Comparison of ENCODE assay signal across 14 mouse cellular contexts in genomic region chr5:147910807-147911509, GRCm38 (mm10). TPM values are rescaled to one million over a fixed set of nuclear protein-coding genes. Genes with fewer than 3 reads are reported as not detected.
DNase-seq lines count a peak whose midpoint lies in the region; ATAC-seq and TF ChIP-seq lines count a peak whose summit lies in the region.
"Had no signal": no experiment of that assay in that cellular context is flagged by ENCODE, and none has a peak within 500 bp of the region (broad histone marks: within the 10 kb centered on the region; RNA-seq: fewer than 3 reads in every experiment).

No protein-coding gene starts in this region.

- H3K9me3 ChIP-seq in forebrain, embryonic 16.5 days (ENCODE audit: control insufficient read depth, low read length), result no peaks in the 10 kb centered on the region
- H3K9me3 ChIP-seq: midbrain, embryonic 10.5 days; neural tube, embryonic 12.5 days had no signal

- peak; percentile 34; the same call in 1 of the 2 replicates for TF ChIP-seq CTCF in kidney, adult 2 months (conservative IDR thresholded peaks at IDR 0.05; ENCODE audit: insufficient read depth, insufficient read length, low read depth, low read length)
- TF ChIP-seq CTCF in brain, embryonic 14.5 days (IDR thresholded peaks at IDR 0.05; ENCODE audit: borderline replicate concordance, extremely low read depth, insufficient read depth, insufficient read length), result peak; percentile 14; the same call in 1 of the 2 replicates
- TF ChIP-seq CTCF in small intestine, adult 2 months (IDR thresholded peaks at IDR 0.05; ENCODE audit: extremely low read depth, insufficient read length, insufficient replicate concordance, low read depth, low read length), result peak; percentile 50; the same call in 1 of the 2 replicates

- no peak overlapping the region for H3K27ac ChIP-seq in kidney, adult 2 months (ENCODE audit: insufficient read depth, low read depth, low read length)
- H3K27ac ChIP-seq in small intestine, adult 2 months (ENCODE audit: insufficient read depth, low read depth, low read length), result peak overlapping the region; percentile 74
- H3K27ac ChIP-seq in forebrain, embryonic 16.5 days (ENCODE audit: low read length), result no peak overlapping the region
- H3K27ac ChIP-seq: hindbrain, embryonic 13.5 days; midbrain, embryonic 10.5 days; neural tube, embryonic 12.5 days had no signal

- H3K27me3 ChIP-seq in kidney, adult 2 months (replicated peaks; ENCODE audit: control insufficient read depth, insufficient read depth, low read length), result no peaks in the 10 kb centered on the region
- H3K27me3 ChIP-seq in small intestine, adult 2 months (ENCODE audit: control insufficient read depth, insufficient read depth, low read length), result no peaks in the 10 kb centered on the region
- H3K27me3 ChIP-seq in forebrain, embryonic 16.5 days (replicated peaks; ENCODE audit: control insufficient read depth, insufficient read depth, low read length), result no peaks in the 10 kb centered on the region
- H3K27me3 ChIP-seq: hindbrain, embryonic 13.5 days; neural tube, embryonic 12.5 days had no signal

- H3K36me3 ChIP-seq in kidney, adult 2 months (ENCODE audit: control insufficient read depth, insufficient read depth, low read length), result no peaks in the 10 kb centered on the region
- H3K36me3 ChIP-seq in small intestine, adult 2 months (ENCODE audit: control insufficient read depth, insufficient read depth, low read length), result no peaks in the 10 kb centered on the region
- H3K36me3 ChIP-seq in forebrain, embryonic 16.5 days (ENCODE audit: control insufficient read depth, insufficient read depth), result no peaks in the 10 kb centered on the region
- H3K36me3 ChIP-seq: hindbrain, embryonic 13.5 days; midbrain, embryonic 10.5 days; neural tube, embryonic 12.5 days had no signal

- H3K4me3 ChIP-seq in kidney, adult 2 months (ENCODE audit: insufficient read depth, low read depth, low read length), result no peak overlapping the region
- no peak overlapping the region for H3K4me3 ChIP-seq in small intestine, adult 2 months (ENCODE audit: low read depth, low read length)
- no peak overlapping the region for H3K4me3 ChIP-seq in forebrain, embryonic 16.5 days (replicated peaks; ENCODE audit: low read length)
- H3K4me3 ChIP-seq: hindbrain, embryonic 13.5 days; midbrain, embryonic 10.5 days; neural tube, embryonic 12.5 days had no signal

- no peak overlapping the region for H3K9ac ChIP-seq in forebrain, embryonic 16.5 days (replicated peaks; ENCODE audit: low read depth, low read length)
- H3K9ac ChIP-seq: hindbrain, embryonic 13.5 days; neural tube, embryonic 12.5 days had no signal

- no peak for ATAC-seq in forebrain, embryonic 16.5 days

- DNase-seq in kidney, adult 2 months, result no peak
- DNase-seq in kidney, postnatal 25 days, result no peak
- DNase-seq in right cerebral cortex, postnatal 4 days, result peak; percentile 4
- DNase-seq in right cerebral cortex, postnatal 36 days (ENCODE audit: low spot score in 2 of 2), result no peak
- no peak for DNase-seq in brain, embryonic 14.5 days (ENCODE audit: low read depth)
- DNase-seq in urinary bladder, postnatal 4 days (ENCODE audit: low spot score in 2 of 2), result no peak
- DNase-seq: kidney, postnatal 14 days; left cerebral cortex, postnatal 4 days; right cerebral cortex, postnatal 14 days had no signal

- TF ChIP-seq POLR2A in kidney, adult 2 months (IDR thresholded peaks at IDR 0.05; ENCODE audit: low read depth, low read length), result no peak
- TF ChIP-seq POLR2A in brain, embryonic 14.5 days (IDR thresholded peaks at IDR 0.05; ENCODE audit: borderline replicate concordance, extremely low read depth, insufficient read depth, insufficient read length, poor library complexity, severe bottlenecking), result no peak
- TF ChIP-seq POLR2A in small intestine, adult 2 months (IDR thresholded peaks at IDR 0.05; ENCODE audit: low read depth, low read length), result no peak

- 78% methylated on average over 12 of the region's 12 CpGs for WGBS in kidney, adult 2 months
- WGBS in small intestine, adult 2 months, result 46% methylated on average over 12 of the region's 12 CpGs
- WGBS in forebrain, embryonic 16.5 days, result 90% methylated on average over 12 of the region's 12 CpGs

- H3K4me2 ChIP-seq in forebrain, embryonic 16.5 days (ENCODE audit: low read length), result no peak overlapping the region
- H3K4me2 ChIP-seq: hindbrain, embryonic 13.5 days; neural tube, embryonic 12.5 days had no signal

- H3K4me1 ChIP-seq in kidney, adult 2 months (ENCODE audit: control insufficient read depth, insufficient read depth, low read length), result peaks cover 9% of the 10 kb centered on the region
- peaks cover 21% of the 10 kb centered on the region for H3K4me1 ChIP-seq in small intestine, adult 2 months (ENCODE audit: control insufficient read depth, insufficient read depth, insufficient read length, low read length)
- no peaks in the 10 kb centered on the region for H3K4me1 ChIP-seq in forebrain, embryonic 16.5 days (replicated peaks; ENCODE audit: control insufficient read depth, insufficient read depth, low read length)
- H3K4me1 ChIP-seq: hindbrain, embryonic 13.5 days; neural tube, embryonic 12.5 days had no signal

RNA-seq across cellular contexts. Expression of gene Slc46a3, which starts 16.3 kb away (rescaled TPM):
- polyA plus RNA-seq in kidney, adult 2 months (2012; rRNA removed), result 36.9 and 48.5 TPM in 2 replicates
- 4.5 and 6.5 TPM in 2 replicates for polyA plus RNA-seq in brain, embryonic 14.5 days (2012; rRNA removed)
- 83.8 and 259 TPM in 2 replicates for polyA plus RNA-seq in small intestine, adult 2 months (2012; rRNA removed)
- polyA plus RNA-seq in forebrain, embryonic 16.5 days (2015; fragmentation: Nextera tagmentation; extraction: Ambion mirVana), result 4.7 and 5.9 TPM in 2 replicates

RNA-seq across cellular contexts. Expression of gene Mtus2, which starts 46.2 kb away (rescaled TPM):
- 0.80 and 0.98 TPM in 2 replicates for polyA plus RNA-seq in kidney, adult 2 months (2012; rRNA removed)
- polyA plus RNA-seq in brain, embryonic 14.5 days (2012; rRNA removed), result 13.2 and 28.8 TPM in 2 replicates
- 1.8 and 3.9 TPM in 2 replicates for polyA plus RNA-seq in small intestine, adult 2 months (2012; rRNA removed)
- polyA plus RNA-seq in forebrain, embryonic 16.5 days (2015; fragmentation: Nextera tagmentation; extraction: Ambion mirVana), result 17.9 and 20.9 TPM in 2 replicates

RNA-seq across cellular contexts. Expression of gene Pomp, which starts 50.7 kb away (rescaled TPM):
- 74.6 and 109 TPM in 2 replicates for polyA plus RNA-seq in kidney, adult 2 months (2012; rRNA removed)
- polyA plus RNA-seq in brain, embryonic 14.5 days (2012; rRNA removed), result 227 and 275 TPM in 2 replicates
- polyA plus RNA-seq in small intestine, adult 2 months (2012; rRNA removed), result 8.8 and 18.7 TPM in 2 replicates
- polyA plus RNA-seq in forebrain, embryonic 16.5 days (2015; fragmentation: Nextera tagmentation; extraction: Ambion mirVana), result 458 and 491 TPM in 2 replicates
